Mouse (Mus musculus) kidney, adult 2 months (tissue): Measurements from ENCODE around the gene Gfod2.

ENCODE experiments used
- CTCF ChIP-seq: fragments of 200-500 bp; conservative IDR thresholded peaks from 2 replicates; pipeline ENCODE4 v1.5.1; 2011; ENCODE audit warnings: low read depth, mild to moderate bottlenecking, control low read depth, low read length, moderate library complexity, mixed read lengths; ENCODE audit not compliant: insufficient read depth, insufficient read length
- POLR2A ChIP-seq: fragments of 200-500 bp; IDR thresholded peaks from one replicate; pipeline ENCODE4 v1.6.1; 2011; ENCODE audit warnings: low read depth, low read length, control low read depth

- TF ChIP-seq CTCF (no peak), POLR2A (no peak)
Measured at GRCm38 (mm10) chr8:105801153-105801904, 42.9 kb upstream of the Gfod2 start.
